In genomic region chr6:6833301-6833700, GRCm38 (mm10) we compare ENCODE assay signal across 23 mouse cellular contexts. TPM values are rescaled to one million over a fixed set of nuclear protein-coding genes. Genes with fewer than 3 reads are reported as not detected.
"Had no signal": no experiment of that assay in that cellular context is flagged by ENCODE, and none has a peak within 500 bp of the region (broad histone marks: within the 10 kb centered on the region; RNA-seq: fewer than 3 reads in every experiment).

No protein-coding gene starts in this region.

- DNase-seq: lung, embryonic 14.5 days; lung, postnatal 10 days; lung, postnatal 4 days; midbrain, embryonic 14.5 days; retina, postnatal 1 day; right cerebral cortex, postnatal 14 days; thymus, adult 2 months; thymus, postnatal 25 days; thymus, postnatal 4 days had no signal

- H3K4me3 ChIP-seq: midbrain, embryonic 10.5 days; midbrain, embryonic 12.5 days; myocyte; neural tube, embryonic 13.5 days; neural tube, embryonic 15.5 days; stomach, embryonic 15.5 days had no signal

- H3K9ac ChIP-seq: lung, embryonic 14.5 days; midbrain, embryonic 12.5 days; neural tube, embryonic 13.5 days; neural tube, embryonic 15.5 days; stomach, embryonic 15.5 days had no signal

- H3K27me3 ChIP-seq: midbrain, embryonic 12.5 days; neural tube, embryonic 13.5 days; stomach, embryonic 15.5 days had no signal

- H3K4me2 ChIP-seq: lung, embryonic 14.5 days; midbrain, embryonic 12.5 days; neural tube, embryonic 13.5 days; neural tube, embryonic 15.5 days; stomach, embryonic 15.5 days had no signal

- ATAC-seq: midbrain, embryonic 16.5 days had no signal

- H3K36me3 ChIP-seq: midbrain, embryonic 10.5 days; midbrain, embryonic 12.5 days; neural tube, embryonic 13.5 days; neural tube, embryonic 15.5 days; stomach, embryonic 15.5 days had no signal

- H3K9me3 ChIP-seq: midbrain, embryonic 10.5 days; midbrain, embryonic 12.5 days; neural tube, embryonic 13.5 days; neural tube, embryonic 15.5 days; stomach, embryonic 15.5 days had no signal

- H3K27ac ChIP-seq: midbrain, embryonic 10.5 days; midbrain, embryonic 12.5 days; neural tube, embryonic 13.5 days; neural tube, embryonic 15.5 days; stomach, embryonic 15.5 days; stomach, postnatal 0 days had no signal

- H3K4me1 ChIP-seq: midbrain, embryonic 10.5 days; midbrain, embryonic 12.5 days; neural tube, embryonic 13.5 days; neural tube, embryonic 15.5 days; stomach, embryonic 15.5 days had no signal

RNA-seq across cellular contexts. Expression of gene Dlx6, which starts 29.8 kb away (rescaled TPM):
- total RNA-seq: megakaryocyte, adult 5-6 weeks; megakaryocyte-erythroid progenitor cell, adult 5-6 weeks had no signal
- polyA plus RNA-seq: lung, embryonic 14.5 days; lung, embryonic 16.5 days; midbrain, embryonic 14.5 days; myocyte; neural tube, embryonic 11.5 days; neural tube, embryonic 13.5 days; neural tube, embryonic 15.5 days; spleen, adult 2 months; stomach, postnatal 0 days; thymus, adult 2 months; urinary bladder, adult 2 months had no signal

RNA-seq across cellular contexts. Expression of gene Dlx5, which starts 48.6 kb away (rescaled TPM):
- total RNA-seq: megakaryocyte, adult 5-6 weeks; megakaryocyte-erythroid progenitor cell, adult 5-6 weeks had no signal
- polyA plus RNA-seq: myocyte; spleen, adult 2 months; urinary bladder, adult 2 months had no signal
